Comparison of ENCODE assay signal across 8 mouse cellular contexts in the genomic region with DNA sequence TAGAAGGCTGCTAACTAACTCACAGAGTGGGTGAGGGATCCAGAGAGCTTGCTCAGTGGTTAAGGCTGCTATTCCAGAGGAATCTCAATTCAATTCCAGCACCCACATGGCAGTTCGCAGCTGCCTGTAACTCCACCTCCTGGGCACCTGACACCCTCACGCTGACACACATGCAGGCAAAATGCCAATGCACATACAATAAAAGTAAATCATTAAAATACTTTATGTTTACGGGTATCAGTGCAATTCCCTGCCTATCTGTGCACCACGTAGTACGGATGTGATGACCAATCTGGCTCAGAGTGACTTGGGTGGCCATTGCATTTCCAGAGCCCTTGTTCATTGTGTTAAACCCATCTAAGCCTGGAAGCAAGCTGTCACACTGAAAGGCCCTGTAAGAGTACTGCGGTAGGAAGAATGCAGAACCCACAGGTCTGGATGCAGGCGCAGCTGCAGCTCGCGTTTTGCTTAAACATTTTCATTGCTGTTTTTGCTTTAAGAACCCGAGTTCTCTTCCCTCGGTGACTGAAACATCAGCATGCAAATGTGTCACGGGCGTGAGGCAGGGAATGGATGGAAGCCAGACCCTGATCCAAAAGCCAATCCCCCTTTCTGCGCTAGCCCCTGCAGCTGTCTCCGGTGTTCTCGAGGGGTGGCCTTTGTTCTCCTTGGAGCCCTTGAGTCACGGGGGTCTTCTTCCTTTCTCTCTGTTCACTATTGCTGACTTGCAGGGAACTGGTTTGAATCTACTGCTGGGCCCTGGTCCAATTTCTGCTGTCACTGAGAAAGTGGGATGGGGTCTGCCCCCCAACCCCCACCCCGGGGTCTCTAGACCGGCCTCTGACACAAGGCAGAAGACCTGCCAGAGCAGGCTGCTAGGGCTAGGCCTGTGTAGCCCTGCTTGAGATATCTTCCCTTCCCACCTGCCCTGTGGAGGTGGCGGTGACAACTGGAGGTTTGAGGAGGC. TPM values are rescaled to one million over a fixed set of nuclear protein-coding genes. Genes with fewer than 3 reads are reported as not detected.
DNase-seq lines count a peak whose midpoint lies in the region; ATAC-seq lines count a peak whose summit lies in the region.
"Had no signal": no experiment of that assay in that cellular context is flagged by ENCODE, and none has a peak within 500 bp of the region (broad histone marks: within the 10 kb centered on the region; RNA-seq: fewer than 3 reads in every experiment).

No protein-coding gene starts in this region.

- peak; percentile 46 for DNase-seq in R1 (ENCODE audit: low read depth, low spot score)
- DNase-seq in embryo, embryonic 9.5 days (ENCODE audit: extremely low spot score) = peak; percentile 39
- peak; percentile 33 for DNase-seq in neural tube, embryonic 10.5 days (ENCODE audit: extremely low spot score, low spot score)
- DNase-seq in kidney, postnatal 14 days = no peak
- DNase-seq in lung, postnatal 10 days = no peak
- DNase-seq: liver, embryonic 13.5 days had no signal

- H3K9ac ChIP-seq in hindbrain, embryonic 16.5 days (ENCODE audit: low read depth, low read length) = peak overlapping the region; percentile 51
- H3K9ac ChIP-seq: liver, embryonic 13.5 days had no signal

- no peaks in the 10 kb centered on the region for H3K9me3 ChIP-seq in hindbrain, embryonic 16.5 days (ENCODE audit: control insufficient read depth, low read length)
- H3K9me3 ChIP-seq: liver, embryonic 13.5 days had no signal

- H3K4me3 ChIP-seq in hindbrain, embryonic 16.5 days (ENCODE audit: low read length) = peak overlapping the region; percentile 1; the same call in 1 of the 2 replicates
- H3K4me3 ChIP-seq: liver, embryonic 13.5 days had no signal

- peak; percentile 72 for ATAC-seq in hindbrain, embryonic 16.5 days
- no peak for ATAC-seq in megakaryocyte progenitor cell, adult 5-6 weeks (replicated peaks; ENCODE audit: poor library complexity)

- peak overlapping the region; percentile 95 for H3K27ac ChIP-seq in hindbrain, embryonic 16.5 days (ENCODE audit: low read depth, low read length)
- H3K27ac ChIP-seq: liver, embryonic 13.5 days had no signal

- peaks cover 46% of the 10 kb centered on the region for H3K4me1 ChIP-seq in hindbrain, embryonic 16.5 days (ENCODE audit: control insufficient read depth, insufficient read depth, low read depth, low read length)

- no peaks in the 10 kb centered on the region for H3K36me3 ChIP-seq in hindbrain, embryonic 16.5 days (ENCODE audit: control insufficient read depth, insufficient read depth, low read length)
- H3K36me3 ChIP-seq: liver, embryonic 13.5 days had no signal

- WGBS in hindbrain, embryonic 16.5 days = 10% methylated on average over 20 of the region's 20 CpGs

- peak overlapping the region; percentile 44 for H3K4me2 ChIP-seq in hindbrain, embryonic 16.5 days (ENCODE audit: low read length)
- H3K4me2 ChIP-seq: liver, embryonic 13.5 days had no signal

- H3K27me3 ChIP-seq in hindbrain, embryonic 16.5 days (replicated peaks; ENCODE audit: control insufficient read depth, insufficient read depth, low read length) = no peaks in the 10 kb centered on the region; the same call in 1 of the 2 replicates

RNA-seq across cellular contexts. Expression of gene T2, which starts 12.0 kb away (rescaled TPM):
- 0.72 and 0.99 TPM in 2 replicates for polyA plus RNA-seq in hindbrain, embryonic 16.5 days (2015; fragmentation: Nextera tagmentation; extraction: Ambion mirVana)
- total RNA-seq in megakaryocyte progenitor cell, adult 5-6 weeks (2015) = not detected in 2 replicates
- total RNA-seq in megakaryocyte progenitor cell, adult 5-6 weeks (2017) = not detected in 2 replicates

RNA-seq across cellular contexts. Expression of gene Prr18, which starts 30.5 kb away (rescaled TPM):
- 16.4 and 16.9 TPM in 2 replicates for polyA plus RNA-seq in hindbrain, embryonic 16.5 days (2015; fragmentation: Nextera tagmentation; extraction: Ambion mirVana)
- total RNA-seq in megakaryocyte progenitor cell, adult 5-6 weeks (2015) = 0.12 and 0.22 TPM in 2 replicates
- total RNA-seq in megakaryocyte progenitor cell, adult 5-6 weeks (2017) = not detected in 2 replicates

RNA-seq across cellular contexts. Expression of gene Sft2d1, which starts 56.9 kb away (rescaled TPM):
- polyA plus RNA-seq in hindbrain, embryonic 16.5 days (2015; fragmentation: Nextera tagmentation; extraction: Ambion mirVana) = 172 and 184 TPM in 2 replicates
- 150 and 173 TPM in 2 replicates for total RNA-seq in megakaryocyte progenitor cell, adult 5-6 weeks (2015)
- 35.1 and 47.8 TPM in 2 replicates for total RNA-seq in megakaryocyte progenitor cell, adult 5-6 weeks (2017)

Comparison
In these comparisons a context has a peak if more than half of its experiments do, and no peak if none do; other contexts are left out.
1. DNase-seq: peak in R1 (single experiment), embryo, embryonic 9.5 days (single experiment) and neural tube, embryonic 10.5 days (single experiment); none in kidney, postnatal 14 days (single experiment) and lung, postnatal 10 days (single experiment).